Mouse (Mus musculus): ENCODE data around the gene Myoz1.

GRCm38 (mm10) chr14:20695761-20696520, 39.6 kb upstream of the Myoz1 start:
- TF ChIP-seq EP300 (IDR thresholded peaks at IDR 0.05; ENCODE audit: insufficient read depth, low read depth, low read length) (no peak), CTCF (IDR thresholded peaks at IDR 0.05) (no peak), POLR2A (IDR thresholded peaks at IDR 0.05; ENCODE audit: insufficient read depth, low read depth, low read length) (no peak)

Data from heart, adult 2 months (tissue).